Mouse (Mus musculus) forebrain, embryonic 11.5 days (tissue): ENCODE data around the gene Rybp. TPM values are rescaled to one million over a fixed set of nuclear protein-coding genes. Genes with fewer than 3 reads are reported as not detected.

Experiments
- ATAC-seq: fragments of 200-750 bp; cut with Nextera tagmentation; replicated peaks from 2 replicates; pipeline ENCODE4 v1.8.0; 2017; ENCODE audit warnings: moderate TSS enrichment; ENCODE audit not compliant: low FRiP score
- DNase-seq: peaks from one replicate; pipeline ENCODE4 v3.0.0-alpha.2; 2017; ENCODE audit warnings: low spot score
- H3K27ac ChIP-seq: fragments of 300-500 bp; sonication (generic); 2 replicates; pipeline ENCODE4 v1.5.1; 2014; ENCODE audit warnings: low read depth, low read length
- H3K27me3 ChIP-seq: fragments of 300-500 bp; sonication (generic); 2 replicates; pipeline ENCODE4 v1.6.1; 2014; ENCODE audit warnings: mild to moderate bottlenecking, low read length, mixed read lengths; ENCODE audit not compliant: control insufficient read depth, insufficient read depth
- H3K36me3 ChIP-seq: fragments of 300-500 bp; sonication (generic); 2 replicates; pipeline ENCODE4 v1.6.1; 2014; ENCODE audit warnings: mild to moderate bottlenecking, low read length, moderate library complexity, mixed read lengths; ENCODE audit not compliant: control insufficient read depth, insufficient read depth
- H3K4me1 ChIP-seq: fragments of 300-500 bp; sonication (generic); replicated peaks from 2 replicates; pipeline ENCODE4 v1.6.1; 2014; ENCODE audit warnings: low read length, mixed read lengths; ENCODE audit not compliant: control insufficient read depth, insufficient read depth
- H3K4me2 ChIP-seq: fragments of 300-500 bp; sonication (generic); 2 replicates; pipeline ENCODE4 v1.6.1; 2014; ENCODE audit warnings: low read depth, mild to moderate bottlenecking, low read length, moderate library complexity, mixed read lengths; ENCODE audit not compliant: severe bottlenecking
- H3K4me3 ChIP-seq: fragments of 300-500 bp; sonication (generic); 2 replicates; pipeline ENCODE4 v1.5.1; 2014; ENCODE audit warnings: low read depth, low read length
- H3K9ac ChIP-seq: fragments of 300-500 bp; sonication (generic); 2 replicates; pipeline ENCODE4 v1.6.1; 2014; ENCODE audit warnings: low read length
- H3K9me3 ChIP-seq: fragments of 300-500 bp; sonication (generic); 2 replicates; pipeline ENCODE4 v1.6.1; 2016; ENCODE audit warnings: low read length, mixed read lengths; ENCODE audit not compliant: control insufficient read depth
- WGBS: fragments of 180-500 bp; shearing (Covaris S2); extraction: QIAGEN DNeasy Blood & Tissue Kit; methylation state at CpG from one replicate; pipeline ENCODE4 v1.1.7; 2014; 5-methylcytosine and 5-hydroxymethylcytosine counted together
- polyA plus RNA-seq: library from polyadenylated mRNA; unstranded; fragments of >200 nt; fragmentation: Nextera tagmentation; extraction: Ambion mirVana; gene quantifications from 2 replicates; pipeline ENCODE4 v1.2.1, GENCODE M21; 2014

Rybp gene
- polyA plus RNA-seq, 1 experiment from 2014 or later, result 11.3 TPM

DNA sequence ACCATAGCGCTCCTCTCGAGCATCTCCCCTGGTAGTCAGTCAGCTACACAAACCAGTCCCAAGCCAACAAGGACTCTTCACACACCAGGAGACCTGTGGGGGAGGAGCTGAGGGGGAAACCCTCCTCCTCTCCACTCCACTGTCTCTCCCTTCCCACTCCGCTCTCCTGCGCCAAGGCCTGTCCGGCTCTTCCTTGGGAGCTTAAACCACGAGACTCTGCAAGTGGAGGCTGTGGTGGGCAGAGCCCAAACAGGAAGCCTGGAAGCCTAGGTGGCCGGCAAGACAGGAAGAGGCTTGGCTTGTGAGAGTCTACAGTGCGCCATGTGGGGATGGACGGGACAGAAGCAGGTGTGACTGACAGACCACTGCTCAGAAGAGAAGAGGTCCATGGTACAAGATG is 73.7 kb downstream of the Rybp start:
- H3K27ac ChIP-seq, result no peak overlapping the region
- no peak overlapping the region for H3K4me2 ChIP-seq
- H3K36me3 ChIP-seq, result no peaks in the 10 kb centered on the region
- H3K27me3 ChIP-seq, result no peaks in the 10 kb centered on the region
- no peak for ATAC-seq
- 72% methylated on average over 9 of the region's 9 CpGs for WGBS
- H3K4me1 ChIP-seq, result peaks cover 8% of the 10 kb centered on the region; the same call in 1 of the 2 replicates
- H3K4me3 ChIP-seq, result no peak overlapping the region
- no peak overlapping the region for H3K9ac ChIP-seq
- peak; percentile 48 for DNase-seq
- no peaks in the 10 kb centered on the region for H3K9me3 ChIP-seq

- no peak overlapping the region for H3K27ac ChIP-seq
- no peak overlapping the region for H3K4me2 ChIP-seq
- ATAC-seq (0 out of 2 replicates have a peak, but pooled peaks have one; percentile 5), DNase-seq (no peak)
- H3K4me1 ChIP-seq, result peaks cover 8% of the 10 kb centered on the region; the same call in 1 of the 2 replicates
- no peaks in the 10 kb centered on the region for H3K36me3 ChIP-seq
- no peak overlapping the region for H3K9ac ChIP-seq
- H3K9me3 ChIP-seq, result no peaks in the 10 kb centered on the region
- WGBS, result 5% methylated on average over 7 of the region's 7 CpGs
- H3K27me3 ChIP-seq, result no peaks in the 10 kb centered on the region
- H3K4me3 ChIP-seq, result no peak overlapping the region
These were observed 74.5 kb downstream of the Rybp start for GRCm38 (mm10) chr6:100212820-100213219.

DNA sequence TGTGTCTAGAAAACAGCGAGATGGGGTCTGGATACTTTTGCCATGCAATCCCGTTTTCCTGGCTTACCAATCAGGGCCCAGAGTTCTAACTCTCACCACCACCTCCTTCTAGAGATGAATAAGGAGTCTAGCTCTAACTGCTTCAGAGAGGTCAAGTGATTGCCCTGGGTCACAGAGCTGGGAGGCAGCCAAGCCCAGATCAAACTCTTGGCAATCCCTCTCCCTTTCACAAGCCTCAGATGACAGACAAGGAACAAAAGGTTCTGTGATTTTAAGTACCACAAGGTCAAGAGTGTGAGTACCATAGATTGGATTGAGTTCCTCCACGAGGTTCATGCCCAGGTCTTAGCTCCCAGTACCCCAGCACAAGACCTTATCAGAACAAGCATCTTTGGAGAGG is 75.6 kb downstream of the Rybp start:
- H3K4me3 ChIP-seq, result no peak overlapping the region
- peaks cover 13% of the 10 kb centered on the region; the same call in 1 of the 2 replicates for H3K4me1 ChIP-seq
- no peak for DNase-seq
- H3K4me2 ChIP-seq, result no peak overlapping the region
- H3K27me3 ChIP-seq, result no peaks in the 10 kb centered on the region
- WGBS, result 76% methylated on average over 3 of the region's 3 CpGs
- ATAC-seq, result no peak
- H3K36me3 ChIP-seq, result no peaks in the 10 kb centered on the region
- H3K9ac ChIP-seq, result no peak overlapping the region
- no peaks in the 10 kb centered on the region for H3K9me3 ChIP-seq
- H3K27ac ChIP-seq, result no peak overlapping the region

DNA sequence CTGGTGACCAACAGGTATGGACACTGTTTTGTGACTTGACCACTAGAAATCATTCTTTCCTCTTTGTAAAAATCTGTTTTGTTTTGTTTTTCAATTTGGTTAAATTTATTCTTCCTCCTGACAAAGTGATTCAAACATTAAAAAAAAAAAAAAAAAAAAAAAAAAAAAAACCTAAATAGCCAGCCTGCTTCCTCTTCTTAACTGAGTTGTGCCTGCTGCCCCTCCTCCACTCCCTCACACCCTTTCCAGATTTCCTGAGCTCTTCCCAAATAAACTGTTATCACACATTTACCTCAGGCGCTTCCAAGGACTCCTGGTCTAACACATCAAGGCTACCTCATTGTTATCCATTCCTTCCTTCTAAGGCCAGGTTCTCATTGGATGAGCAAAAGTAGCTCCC is 76.8 kb downstream of the Rybp start:
- no peak for DNase-seq
- no peaks in the 10 kb centered on the region for H3K27me3 ChIP-seq
- H3K4me2 ChIP-seq, result no peak overlapping the region
- no peak overlapping the region for H3K9ac ChIP-seq
- no peak overlapping the region for H3K4me3 ChIP-seq
- H3K4me1 ChIP-seq, result peaks cover 14% of the 10 kb centered on the region; the same call in 1 of the 2 replicates
- H3K27ac ChIP-seq, result no peak overlapping the region
- ATAC-seq, result no peak
- no peaks in the 10 kb centered on the region for H3K36me3 ChIP-seq
- 92% methylated on average over 1 of the region's 1 CpGs for WGBS
- H3K9me3 ChIP-seq, result no peaks in the 10 kb centered on the region

DNA sequence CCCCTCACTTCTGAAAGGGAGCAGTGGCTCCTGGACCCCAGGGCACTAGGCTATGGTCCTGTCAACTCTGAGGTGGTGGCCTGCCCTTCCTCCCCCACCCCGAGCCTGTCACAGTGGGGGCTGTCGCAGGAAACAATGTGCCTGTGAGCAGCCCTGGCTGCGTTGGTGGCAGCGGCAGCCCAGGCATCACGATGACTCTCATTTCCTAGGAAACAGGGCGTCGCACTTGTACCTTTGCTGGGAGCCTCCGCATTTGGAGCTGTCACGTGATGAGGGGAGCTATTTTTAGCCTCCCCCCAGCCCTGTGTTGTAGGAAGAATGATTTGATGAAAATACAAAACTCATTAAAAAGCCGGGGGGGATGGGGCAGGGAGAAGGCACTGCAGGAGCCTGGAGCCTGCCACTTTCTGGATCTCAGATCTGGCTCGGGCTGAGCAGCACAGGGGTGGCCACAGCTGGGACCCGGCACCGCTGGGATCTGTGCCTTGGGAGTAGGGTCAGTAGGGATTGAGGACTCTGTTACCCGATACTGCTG is 80.5 kb downstream of the Rybp start:
- 3% methylated on average over 14 of the region's 14 CpGs for WGBS
- Histone ChIP-seq H3K9ac (no peak overlapping the region), H3K36me3 (no peaks in the 10 kb centered on the region), H3K4me2 (no peak overlapping the region; the same call in 1 of the 2 replicates), H3K4me3 (no peak overlapping the region), H3K27me3 (no peaks in the 10 kb centered on the region), H3K27ac (no peak overlapping the region), H3K9me3 (no peaks in the 10 kb centered on the region), H3K4me1 (peaks cover 5% of the 10 kb centered on the region; the same call in 1 of the 2 replicates)
- ATAC-seq (peak; percentile 67), DNase-seq (no peak)

DNA sequence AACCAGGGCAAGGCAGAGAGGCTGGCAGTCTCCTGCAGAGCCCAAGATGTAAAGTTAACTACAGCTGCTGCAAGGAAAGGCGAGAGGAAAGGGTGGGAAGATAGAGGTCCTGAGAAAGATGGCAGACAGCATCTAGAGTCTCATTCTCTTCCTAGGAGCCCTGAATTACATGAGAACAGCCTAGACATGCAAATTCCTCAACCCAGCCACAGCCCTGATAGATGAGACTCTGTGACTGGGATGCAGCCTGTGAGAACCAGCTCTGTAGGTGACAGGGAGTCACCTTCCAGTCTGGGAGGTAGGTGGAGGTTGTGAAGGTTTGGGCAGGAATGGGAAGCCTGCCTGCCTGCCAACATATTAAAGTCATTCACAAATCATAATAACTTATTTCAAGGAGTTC is 81.0 kb downstream of the Rybp start:
- no peak overlapping the region for H3K27ac ChIP-seq
- no peaks in the 10 kb centered on the region for H3K9me3 ChIP-seq
- H3K4me3 ChIP-seq, result no peak overlapping the region
- no peak overlapping the region for H3K9ac ChIP-seq
- 60% methylated on average over 1 of the region's 1 CpGs for WGBS
- H3K4me2 ChIP-seq, result no peak overlapping the region
- peaks cover 5% of the 10 kb centered on the region; the same call in 1 of the 2 replicates for H3K4me1 ChIP-seq
- H3K27me3 ChIP-seq, result no peaks in the 10 kb centered on the region
- ATAC-seq (no peak), DNase-seq (no peak)
- no peaks in the 10 kb centered on the region for H3K36me3 ChIP-seq

DNA sequence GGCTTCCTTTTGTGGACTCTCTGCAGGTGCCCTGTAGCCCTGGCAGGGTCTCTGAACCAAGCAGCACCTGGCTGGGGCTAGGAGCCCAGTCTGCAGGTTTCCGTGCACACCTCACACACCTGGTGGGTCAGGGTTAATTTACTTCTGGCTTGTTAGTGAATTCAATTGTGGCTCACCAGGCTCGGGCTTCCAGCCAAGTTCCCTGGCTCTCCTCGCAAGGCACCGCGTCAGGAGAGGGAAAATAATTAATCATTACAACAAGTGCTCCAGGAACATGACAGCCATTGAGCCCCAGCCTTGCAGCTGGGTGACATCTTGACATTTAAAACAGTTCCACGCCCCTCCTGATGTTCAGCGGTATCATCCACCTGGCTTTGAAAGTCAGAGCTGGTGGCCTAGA is 82.8 kb downstream of the Rybp start:
- 72% methylated on average over 7 of the region's 7 CpGs for WGBS
- Histone ChIP-seq H3K4me1 (peaks cover 5% of the 10 kb centered on the region; the same call in 1 of the 2 replicates), H3K27me3 (no peaks in the 10 kb centered on the region), H3K4me2 (no peak overlapping the region), H3K27ac (no peak overlapping the region), H3K9me3 (no peaks in the 10 kb centered on the region), H3K36me3 (no peaks in the 10 kb centered on the region), H3K9ac (no peak overlapping the region), H3K4me3 (no peak overlapping the region)
- DNase-seq (no peak), ATAC-seq (no peak)

- ATAC-seq (no peak), DNase-seq (no peak)
- H3K27me3 ChIP-seq, result no peaks in the 10 kb centered on the region
- no peaks in the 10 kb centered on the region for H3K9me3 ChIP-seq
- no peak overlapping the region for H3K9ac ChIP-seq
- H3K4me3 ChIP-seq, result no peak overlapping the region
- H3K4me1 ChIP-seq, result peaks cover 5% of the 10 kb centered on the region; the same call in 1 of the 2 replicates
- WGBS, result 39% methylated on average over 3 of the region's 3 CpGs
- H3K4me2 ChIP-seq, result no peak overlapping the region
- no peaks in the 10 kb centered on the region for H3K36me3 ChIP-seq
- H3K27ac ChIP-seq, result no peak overlapping the region
These were observed 83.8 kb downstream of the Rybp start for GRCm38 (mm10) chr6:100203492-100203891.

DNA sequence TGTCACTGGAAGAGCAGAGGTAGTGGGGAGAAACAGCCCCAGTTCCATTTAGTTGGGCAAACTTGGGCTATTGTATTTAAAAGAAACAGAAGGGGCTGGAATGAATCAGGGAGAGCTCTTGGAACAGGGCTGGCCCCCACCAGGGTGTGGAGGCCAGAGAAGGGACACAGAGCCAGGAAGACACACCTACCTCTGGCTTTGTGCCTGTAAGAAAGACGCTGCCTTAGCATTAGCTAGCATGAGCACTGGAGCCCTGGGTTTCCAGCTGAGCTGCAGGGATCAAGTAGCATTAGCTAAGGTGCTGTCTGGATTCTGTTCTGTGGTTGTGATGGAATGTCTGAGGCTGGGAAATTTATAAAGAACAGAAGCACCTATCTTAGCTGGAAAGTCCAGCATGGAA is 85.2 kb downstream of the Rybp start:
- H3K27me3 ChIP-seq, result no peaks in the 10 kb centered on the region

More for the DNA sequence above, 85.2 kb downstream of the Rybp start:
- Histone ChIP-seq H3K4me1 (peaks cover 3% of the 10 kb centered on the region; the same call in 1 of the 2 replicates), H3K36me3 (no peaks in the 10 kb centered on the region), H3K9me3 (no peaks in the 10 kb centered on the region), H3K4me2 (no peak overlapping the region), H3K4me3 (no peak overlapping the region), H3K27ac (no peak overlapping the region), H3K9ac (no peak overlapping the region)
- DNase-seq, result no peak
- WGBS, result 68% methylated on average over 1 of the region's 1 CpGs
- no peak for ATAC-seq
